Mouse (Mus musculus) kidney, adult 18-20 months (tissue): ENCODE results near the gene Gm21775.
"Not testable (repeated sequence)": the region's sequence is repeated elsewhere in the genome, so short reads cannot be mapped to it uniquely, and the experiment has no call there.

Experiments
- DNase-seq: peaks from one replicate; pipeline ENCODE4 v3.0.0; 2021

The Gm21775 gene

GRCm38 (mm10) chrY:10553153-10553552, at the start of gene Gm21775:
Gm21775 (plus strand) TSS chrY:10553453.
- not testable (repeated sequence) for DNase-seq

GRCm38 (mm10) chrY:10535942-10536341, 17.3 kb upstream of the Gm21775 start, which contains the start of gene Gm20737:
Gm20737 (minus strand) TSS chrY:10536042.
- DNase-seq: not testable (repeated sequence)
